Mouse (Mus musculus) olfactory bulb, adult 2 months (tissue): ENCODE results near the gene Gm45713.

Source experiments
- CTCF ChIP-seq: fragments of 200-500 bp; IDR thresholded peaks from 2 replicates; pipeline ENCODE4 v1.5.1; 2012; ENCODE audit warnings: low read depth, mild to moderate bottlenecking, low read length, moderate library complexity; ENCODE audit not compliant: insufficient read depth
- POLR2A ChIP-seq: fragments of 200-500 bp; IDR thresholded peaks from 2 replicates; pipeline ENCODE4 v1.6.1; 2012; ENCODE audit warnings: mild to moderate bottlenecking, low read depth, low read length, moderate library complexity; ENCODE audit not compliant: insufficient read depth

DNA sequence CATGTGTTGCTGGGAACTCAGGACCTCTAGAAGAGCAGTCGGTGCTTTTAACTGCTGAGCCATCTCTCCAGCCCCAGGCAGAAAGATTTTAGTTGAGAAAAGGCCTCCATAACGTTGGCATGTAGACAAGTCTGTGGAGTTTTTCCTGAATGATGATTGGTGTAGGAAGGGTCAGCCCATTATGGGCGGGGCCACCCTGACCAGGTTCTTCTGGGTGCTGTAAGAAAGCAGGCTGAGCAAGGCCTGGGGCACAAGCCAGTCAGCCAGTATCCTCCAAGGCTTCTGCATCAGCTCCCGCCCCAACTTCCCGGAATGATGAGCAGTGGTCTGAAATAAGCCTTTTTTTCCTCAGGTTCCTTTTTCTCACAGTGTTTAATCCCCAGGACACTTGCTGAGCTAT is 55.0 kb downstream of the Gm45713 start:
- no peak for TF ChIP-seq CTCF
- TF ChIP-seq POLR2A = no peak
